Mouse (Mus musculus) lung, postnatal 0 days (tissue): Measurements from ENCODE around the gene Rtp4. TPM values are rescaled to one million over a fixed set of nuclear protein-coding genes. Genes with fewer than 3 reads are reported as not detected.

Experiments used
- ATAC-seq: fragments of 200-750 bp; cut with Nextera tagmentation; 2 replicates; pipeline ENCODE4 v1.8.0; 2017; ENCODE audit warnings: moderate library complexity
- DNase-seq: peaks from one replicate; pipeline ENCODE4 v3.0.0-alpha.2; 2016; ENCODE audit warnings: low spot score
- H3K27ac ChIP-seq: fragments of 300-500 bp; sonication (generic); 2 replicates; pipeline ENCODE4 v1.5.1; 2014; ENCODE audit warnings: antibody characterized with exemption, mild to moderate bottlenecking, low read length, mixed read lengths
- H3K27me3 ChIP-seq: fragments of 300-500 bp; sonication (generic); replicated peaks from 2 replicates; pipeline ENCODE4 v1.6.1; 2014; ENCODE audit warnings: low read length, mixed read lengths; ENCODE audit not compliant: insufficient read depth
- H3K36me3 ChIP-seq: fragments of 300-500 bp; sonication (generic); 2 replicates; pipeline ENCODE4 v1.6.1; 2014; ENCODE audit warnings: low read length, mixed read lengths; ENCODE audit not compliant: insufficient read depth
- H3K4me1 ChIP-seq: fragments of 300-500 bp; sonication (generic); 2 replicates; pipeline ENCODE4 v1.6.1; 2014; ENCODE audit warnings: antibody characterized with exemption, low read depth, low read length, mixed read lengths; ENCODE audit not compliant: insufficient read depth
- H3K4me2 ChIP-seq: fragments of 300-500 bp; sonication (generic); replicated peaks from 2 replicates; pipeline ENCODE4 v1.6.1; 2014; ENCODE audit warnings: low read depth, mild to moderate bottlenecking, low read length, moderate library complexity, mixed read lengths
- H3K4me3 ChIP-seq: fragments of 300-500 bp; sonication (generic); 2 replicates; pipeline ENCODE4 v1.5.1; 2014; ENCODE audit warnings: low read depth, low read length
- H3K9ac ChIP-seq: fragments of 300-500 bp; sonication (generic); replicated peaks from 2 replicates; pipeline ENCODE4 v1.6.1; 2014; ENCODE audit warnings: low read depth, mild to moderate bottlenecking
- H3K9me3 ChIP-seq: fragments of 300-500 bp; sonication (generic); 2 replicates; pipeline ENCODE4 v1.6.1; 2016; ENCODE audit warnings: low read length, mixed read lengths
- CTCF ChIP-seq: IDR thresholded peaks from 2 replicates; pipeline ENCODE4 v1.5.1; 2016; ENCODE audit warnings: antibody characterized with exemption, mild to moderate bottlenecking
- EP300 ChIP-seq: IDR thresholded peaks from 2 replicates; pipeline ENCODE4 v1.6.1; 2016; ENCODE audit warnings: antibody characterized with exemption, mild to moderate bottlenecking, control low read depth
- WGBS: fragments of 180-500 bp; shearing (Covaris S2); extraction: QIAGEN DNeasy Blood & Tissue Kit; methylation state at CpG from one replicate; pipeline ENCODE4 v1.1.7; 2014; 5-methylcytosine and 5-hydroxymethylcytosine counted together
- polyA plus RNA-seq: library from polyadenylated mRNA; unstranded; fragments of >200 nt; fragmentation: Nextera tagmentation; extraction: Ambion mirVana; gene quantifications from 2 replicates; pipeline ENCODE4 v1.2.1, GENCODE M21; 2015

The Rtp4 gene
- polyA plus RNA-seq, 1 experiment from 2014 or later = 34.8 TPM

GRCm38 (mm10) chr16:23482218-23482617, 37.9 kb upstream of the Rtp4 start:
- ATAC-seq = no peak
- H3K4me1 ChIP-seq = no peaks in the 10 kb centered on the region
- no peak overlapping the region for H3K4me2 ChIP-seq
- no peak overlapping the region for H3K27ac ChIP-seq
- no peak overlapping the region for H3K9ac ChIP-seq
- H3K27me3 ChIP-seq = no peaks in the 10 kb centered on the region
- TF ChIP-seq CTCF (no peak), EP300 (no peak)
- H3K4me3 ChIP-seq = no peak overlapping the region
- 95% methylated on average over 3 of the region's 3 CpGs for WGBS
- no peaks in the 10 kb centered on the region for H3K9me3 ChIP-seq
- no peak for DNase-seq
- no peaks in the 10 kb centered on the region for H3K36me3 ChIP-seq

GRCm38 (mm10) chr16:23482846-23483245, 37.2 kb upstream of the Rtp4 start:
- ATAC-seq (no peak), DNase-seq (no peak)
- Histone ChIP-seq H3K4me1 (no peaks in the 10 kb centered on the region), H3K9ac (no peak overlapping the region), H3K27ac (no peak overlapping the region), H3K36me3 (no peaks in the 10 kb centered on the region), H3K27me3 (no peaks in the 10 kb centered on the region), H3K4me2 (no peak overlapping the region), H3K9me3 (no peaks in the 10 kb centered on the region), H3K4me3 (no peak overlapping the region)
- 91% methylated on average over 12 of the region's 12 CpGs for WGBS
- no peak for TF ChIP-seq CTCF
- TF ChIP-seq EP300 = no peak

GRCm38 (mm10) chr16:23483292-23483691, 36.8 kb upstream of the Rtp4 start:
- no peaks in the 10 kb centered on the region for H3K4me1 ChIP-seq
- no peak overlapping the region for H3K4me3 ChIP-seq
- WGBS = 55% methylated on average over 10 of the region's 10 CpGs
- DNase-seq (no peak), ATAC-seq (no peak)
- no peak for TF ChIP-seq EP300
- no peak for TF ChIP-seq CTCF
- no peaks in the 10 kb centered on the region for H3K27me3 ChIP-seq
- no peak overlapping the region for H3K9ac ChIP-seq
- no peaks in the 10 kb centered on the region for H3K9me3 ChIP-seq
- H3K36me3 ChIP-seq = no peaks in the 10 kb centered on the region
- no peak overlapping the region for H3K27ac ChIP-seq
- H3K4me2 ChIP-seq = no peak overlapping the region

GRCm38 (mm10) chr16:23492783-23493182, 27.3 kb upstream of the Rtp4 start:
- Histone ChIP-seq H3K36me3 (no peaks in the 10 kb centered on the region), H3K4me2 (no peak overlapping the region), H3K4me1 (peaks cover 10% of the 10 kb centered on the region; the same call in 1 of the 2 replicates), H3K27me3 (no peaks in the 10 kb centered on the region), H3K4me3 (no peak overlapping the region), H3K9ac (no peak overlapping the region), H3K27ac (no peak overlapping the region), H3K9me3 (no peaks in the 10 kb centered on the region)
- DNase-seq (no peak), ATAC-seq (no peak)
- 74% methylated on average over 4 of the region's 4 CpGs for WGBS
- TF ChIP-seq EP300 = no peak
- TF ChIP-seq CTCF = no peak

- Histone ChIP-seq H3K4me3 (no peak overlapping the region), H3K4me1 (peaks cover 24% of the 10 kb centered on the region; the same call in 1 of the 2 replicates), H3K27ac (peak overlapping the region; percentile 4; the same call in 1 of the 2 replicates), H3K4me2 (no peak overlapping the region), H3K27me3 (no peaks in the 10 kb centered on the region), H3K36me3 (no peaks in the 10 kb centered on the region), H3K9ac (no peak overlapping the region), H3K9me3 (no peaks in the 10 kb centered on the region)
- TF ChIP-seq CTCF = no peak
- no peak for TF ChIP-seq EP300
- whole genome bisulfite sequencing = 63% methylated on average over 8 of the region's 8 CpGs
- ATAC-seq (no peak), DNase-seq (no peak)
Observed at GRCm38 (mm10) chr16:23496245-23496924, 23.7 kb upstream of the Rtp4 start.

GRCm38 (mm10) chr16:23497440-23497839, 22.7 kb upstream of the Rtp4 start:
- peak; percentile 97 for TF ChIP-seq EP300
- TF ChIP-seq CTCF = no peak
- 4% methylated on average over 3 of the region's 3 CpGs for WGBS
- Histone ChIP-seq H3K9me3 (no peaks in the 10 kb centered on the region), H3K4me2 (no peak overlapping the region), H3K27ac (peak overlapping the region; percentile 4; the same call in 1 of the 2 replicates), H3K36me3 (no peaks in the 10 kb centered on the region), H3K4me3 (no peak overlapping the region), H3K27me3 (no peaks in the 10 kb centered on the region), H3K9ac (no peak overlapping the region), H3K4me1 (peaks cover 24% of the 10 kb centered on the region; the same call in 1 of the 2 replicates)
- DNase-seq (peak; percentile 87), ATAC-seq (peak; percentile 91)
